Mouse (Mus musculus): Measurements from ENCODE around the gene Prl2c5.
"Not testable (repeated sequence)": the region's sequence is repeated elsewhere in the genome, so short reads cannot be mapped to it uniquely, and the experiment has no call there.

- TF ChIP-seq GATA1, TAL1 (IDR thresholded peaks at IDR 0.05; ENCODE audit: low read length): not testable (repeated sequence)
Observed at GRCm38 (mm10) chr13:13175736-13176135, 6.8 kb upstream of the Prl2c5 start.

All from erythroblast, embryonic 14.5 days (primary cell).